Mouse (Mus musculus) left cerebral cortex, postnatal 10 days (tissue): ENCODE measurements around the gene Rhoc. TPM values are rescaled to one million over a fixed set of nuclear protein-coding genes. Genes with fewer than 3 reads are reported as not detected.

Experiments used
- DNase-seq, 2 experiments: peaks; one replicate each; pipeline ENCODE4 v3.0.0; 2021 to 2022; ENCODE audit warnings: low spot score in 2 of 2, mixed read lengths in 1 of 2; ENCODE audit errors: extremely low spot score in 1 of 2
- intact Hi-C: fragments of 180-260 bp; cut with DNase I; formaldehyde crosslinking; loops from one replicate; pipeline ENCODE4 v1.15.1; 2025
- total RNA-seq, 2 experiments: library from RNA; stranded (reverse); gene quantifications; 2 replicates each; pipeline ENCODE4 v1.2.3; 2021

Gene Rhoc
- total RNA-seq, 2 experiments from 2014 or later = 38.5 to 39.0 TPM

DNA sequence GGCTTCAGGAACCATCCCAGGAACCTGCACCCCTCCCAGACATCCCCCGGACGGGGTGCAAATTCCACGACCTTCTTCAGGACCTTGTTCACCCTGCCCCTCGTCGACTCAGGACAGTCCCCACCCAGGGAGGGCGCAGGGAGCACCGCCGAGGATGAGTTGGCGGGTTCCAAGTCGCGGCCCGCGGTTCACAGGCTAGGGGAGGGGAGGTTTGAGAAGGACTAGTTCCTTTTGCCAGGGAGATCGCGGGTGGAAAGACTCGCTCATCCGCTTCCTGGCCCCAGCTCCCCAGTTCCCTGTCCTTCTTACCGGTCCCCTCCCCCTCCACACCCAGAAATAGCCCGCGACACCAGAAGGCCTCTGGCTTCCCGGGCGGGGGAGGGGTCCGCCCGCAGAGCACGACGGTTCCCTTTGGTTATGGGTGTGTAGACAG lies 6.7 kb upstream of the Rhoc start, which contains the start of gene Fam19a3:
TSS of gene Fam19a3 (minus strand) at position 370 of the 433 bp plus-strand sequence.
- DNase-seq = peak in 1 of 2 experiments; percentile 56
- intact Hi-C loops = loop anchor here (2.0 to 5.0 kb wide), 2 partner anchors 67 to 81 kb away; partner anchors contain the start of genes Capza1 and St7l

DNA sequence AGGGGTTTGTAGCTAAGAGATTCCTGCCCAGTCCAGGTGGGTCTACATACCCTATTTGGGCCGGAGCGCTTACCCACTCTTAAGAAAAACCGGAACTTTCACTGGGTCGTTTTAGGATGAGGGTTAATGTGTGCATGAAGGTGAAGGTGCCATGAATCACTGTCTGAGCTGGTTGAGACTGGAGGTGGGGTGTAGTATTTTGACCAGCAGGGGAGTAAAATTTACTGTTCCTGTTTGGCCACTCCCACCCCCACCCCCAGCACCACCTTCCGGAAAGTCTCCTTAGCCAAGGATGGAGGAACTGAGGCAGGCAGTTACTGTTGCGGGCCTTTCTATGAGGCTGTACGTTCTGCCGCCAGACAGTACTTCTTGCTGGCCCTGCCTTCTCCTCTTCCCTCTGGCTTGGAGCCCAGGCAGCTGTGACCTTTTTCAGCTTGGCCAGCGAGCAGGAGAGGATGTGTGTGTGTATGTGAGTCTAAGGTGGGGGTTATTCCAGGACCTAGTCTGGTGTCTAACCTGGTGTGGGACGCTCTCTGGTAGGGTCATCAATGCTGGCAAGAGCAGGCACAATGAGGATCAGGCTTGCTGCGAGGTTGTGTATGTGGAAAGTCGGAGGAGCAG lies 6.0 kb upstream of the Rhoc start:
- intact Hi-C loops = loop anchor here (5.0 kb wide), 1 partner anchor 80 kb away; the partner anchor contains the start of genes Capza1 and St7l
- DNase-seq = peak in 1 of 2 experiments; percentile 78

DNA sequence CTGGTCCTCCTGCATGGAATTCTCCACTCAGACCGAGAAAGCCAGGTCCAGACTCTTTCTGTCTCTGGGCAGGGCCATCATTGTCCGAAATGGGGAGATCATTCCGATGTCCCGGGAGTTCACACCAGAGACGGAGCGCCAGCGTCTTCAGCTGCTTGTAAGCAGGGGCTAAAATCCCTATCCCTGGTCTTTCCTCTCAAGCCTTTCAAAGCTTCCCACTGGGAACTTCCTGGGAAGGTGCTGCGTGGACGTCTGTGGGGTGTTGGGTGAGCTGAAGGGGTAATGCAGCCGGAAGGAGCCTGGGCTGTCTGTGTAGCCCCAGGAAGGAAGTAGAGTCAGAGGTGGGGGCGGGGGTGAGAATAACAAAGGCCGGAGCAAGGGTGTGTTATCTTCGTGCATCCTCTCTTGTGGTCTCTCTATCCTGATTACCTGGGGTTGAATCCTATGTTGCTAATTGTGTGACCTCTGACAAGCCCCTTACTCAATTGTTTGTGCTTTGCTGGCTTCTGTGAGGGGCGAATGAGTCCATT lies 4.1 kb upstream of the Rhoc start:
- peak in 1 of 2 experiments; percentile 33 for DNase-seq
- intact Hi-C loops = loop anchor here (5.0 kb wide), 1 partner anchor 78 kb away; the partner anchor contains the start of genes Capza1 and St7l

DNA sequence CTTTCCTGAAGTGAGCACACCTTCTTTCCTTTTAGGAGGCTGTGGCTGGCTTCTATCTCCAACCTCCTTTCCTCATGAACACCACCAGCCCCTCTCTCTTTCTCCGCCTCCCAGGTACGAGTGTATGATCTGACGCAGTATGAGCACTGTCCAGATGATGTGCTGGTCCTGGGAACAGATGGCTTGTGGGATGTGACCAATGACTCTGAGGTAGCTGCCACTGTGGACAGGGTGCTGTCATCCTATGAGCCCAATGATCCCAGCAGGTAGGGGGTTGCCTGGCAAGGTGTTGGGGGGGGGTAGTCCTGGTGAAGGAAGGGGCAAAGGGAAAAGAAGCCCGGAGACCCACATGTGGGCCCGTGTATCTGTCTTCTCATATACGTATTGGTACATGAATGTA lies 2.9 kb upstream of the Rhoc start:
- DNase-seq = no peak
- intact Hi-C loops = no loop called here

DNA sequence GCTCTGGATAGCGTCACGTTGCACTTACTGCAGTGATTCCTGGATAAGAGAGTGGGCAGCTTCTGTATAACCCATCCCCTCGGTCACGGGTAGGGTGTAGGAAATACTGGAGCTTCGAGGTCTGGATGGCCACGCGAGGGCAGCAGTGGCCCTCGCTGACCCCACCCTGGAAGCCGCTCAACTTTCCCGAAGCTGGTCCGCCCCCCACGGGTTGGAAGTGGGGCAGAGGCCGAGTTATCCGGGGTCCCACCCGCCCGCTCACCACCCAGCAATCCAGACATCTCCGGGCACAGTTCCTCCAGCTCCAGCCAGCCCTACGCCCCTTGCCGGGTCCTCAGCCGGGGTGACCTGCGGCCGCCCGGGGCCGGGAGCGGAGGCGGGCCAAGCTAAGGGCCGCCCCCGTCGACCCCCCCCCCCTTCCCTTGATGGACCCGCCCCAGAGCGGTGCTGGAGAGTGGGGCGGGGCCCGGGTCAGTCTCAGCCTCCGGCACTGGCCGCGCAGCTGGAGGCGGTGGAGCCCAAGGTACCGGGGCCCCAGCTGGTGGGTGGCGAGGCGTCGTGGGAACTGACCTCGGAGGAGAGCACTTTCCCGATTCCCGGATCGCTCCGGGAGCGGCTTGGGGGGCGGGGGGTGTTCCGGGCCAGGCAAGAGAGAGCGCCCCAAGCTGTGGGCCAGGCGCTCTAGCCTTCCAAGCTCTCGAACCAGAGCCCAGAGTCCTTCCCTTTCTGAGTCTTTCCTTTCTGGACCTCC lies 561 bp downstream of the Rhoc start:
- peak in 1 of 2 experiments; percentile 91 for DNase-seq
- intact Hi-C loops = no loop called here

DNA sequence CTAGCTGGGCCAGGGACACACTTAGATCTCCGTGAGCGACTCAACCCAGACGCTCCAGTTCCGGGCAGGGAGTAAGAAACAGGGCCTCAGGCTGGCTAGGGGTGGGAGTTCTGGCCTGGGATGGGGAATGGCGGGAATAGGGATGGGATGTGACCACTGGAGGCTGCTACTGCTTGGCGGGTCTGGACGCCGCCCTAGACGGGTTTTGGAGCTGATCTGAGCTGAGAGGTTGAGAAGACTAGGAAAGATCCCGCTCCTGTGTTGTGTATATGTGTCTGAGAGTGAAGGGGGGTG lies 1.1 kb downstream of the Rhoc start:
- DNase-seq = no peak

DNA sequence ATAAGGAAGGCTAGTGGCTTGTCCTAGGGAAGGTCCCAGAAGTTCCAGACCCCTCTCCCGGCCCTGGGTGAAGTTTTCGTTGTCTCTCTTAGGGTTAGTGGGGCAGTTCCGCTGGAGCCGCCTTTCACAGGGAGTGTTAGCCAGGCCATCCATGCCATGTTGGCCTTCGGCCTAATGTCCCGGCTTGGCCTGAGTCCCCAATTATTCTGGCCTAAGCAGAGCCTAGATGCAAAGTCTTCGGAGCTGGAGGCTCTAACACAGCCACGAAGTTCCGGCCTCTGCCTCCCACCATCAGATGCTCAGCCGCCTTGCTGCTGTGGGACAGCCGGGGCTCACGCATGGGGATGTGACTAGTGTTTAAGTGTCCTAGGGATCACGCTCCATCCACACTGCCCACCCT lies 1.6 kb downstream of the Rhoc start:
- no peak for DNase-seq
- intact Hi-C loops = no loop called here

More for the DNA sequence above, 1.1 kb downstream of the Rhoc start:
- intact Hi-C loops = no loop called here

DNA sequence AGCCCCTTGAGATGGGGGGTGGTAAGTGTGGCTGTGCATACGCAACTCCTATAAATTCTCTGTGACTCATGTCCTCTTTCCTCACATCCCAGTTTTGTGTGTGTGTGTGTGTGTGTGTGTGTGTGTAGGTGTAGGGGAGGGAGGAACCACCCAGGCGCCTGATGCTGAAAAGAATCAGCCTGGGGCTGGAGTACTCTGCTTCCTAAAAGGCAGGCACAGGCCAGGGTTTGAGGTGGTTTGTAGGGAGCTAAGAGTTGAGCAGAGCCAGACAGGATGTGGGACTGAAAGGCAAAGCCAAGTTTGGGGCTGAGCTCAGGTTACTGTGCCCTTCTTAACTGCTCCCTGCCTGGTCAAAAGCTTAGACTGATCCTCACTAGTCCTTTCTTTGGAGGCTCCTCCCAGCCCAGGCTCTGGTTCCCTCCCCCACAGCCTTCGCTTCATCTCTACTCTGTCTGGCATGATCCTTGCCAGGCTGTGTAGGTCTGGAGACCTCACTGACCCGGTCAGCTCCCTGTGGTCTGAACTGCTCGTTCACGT lies 2.3 kb downstream of the Rhoc start:
- intact Hi-C loops = no loop called here
- DNase-seq = peak in 1 of 2 experiments; percentile 65

DNA sequence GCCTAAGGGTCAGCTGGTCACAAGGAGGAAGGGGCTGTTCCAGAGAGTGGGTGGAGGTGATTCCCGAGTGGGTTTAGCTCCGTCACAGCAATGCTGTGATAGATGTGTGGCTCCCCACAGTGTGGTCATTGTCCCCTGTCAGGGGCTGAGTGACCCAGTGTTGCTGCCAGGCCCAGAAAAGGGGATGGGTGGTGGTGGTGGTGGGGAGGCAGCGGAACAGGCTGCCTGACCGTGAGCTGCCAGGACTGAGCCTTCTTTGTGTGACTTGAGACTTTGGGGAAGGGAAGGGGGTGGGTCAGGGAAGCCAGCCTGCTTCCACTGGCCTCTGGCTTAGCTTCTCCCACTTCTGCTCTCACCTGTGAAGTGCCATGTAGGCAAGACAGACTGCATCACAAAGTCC lies 2.8 kb downstream of the Rhoc start:
- intact Hi-C loops = no loop called here
- DNase-seq = peak in 1 of 2 experiments; percentile 54

DNA sequence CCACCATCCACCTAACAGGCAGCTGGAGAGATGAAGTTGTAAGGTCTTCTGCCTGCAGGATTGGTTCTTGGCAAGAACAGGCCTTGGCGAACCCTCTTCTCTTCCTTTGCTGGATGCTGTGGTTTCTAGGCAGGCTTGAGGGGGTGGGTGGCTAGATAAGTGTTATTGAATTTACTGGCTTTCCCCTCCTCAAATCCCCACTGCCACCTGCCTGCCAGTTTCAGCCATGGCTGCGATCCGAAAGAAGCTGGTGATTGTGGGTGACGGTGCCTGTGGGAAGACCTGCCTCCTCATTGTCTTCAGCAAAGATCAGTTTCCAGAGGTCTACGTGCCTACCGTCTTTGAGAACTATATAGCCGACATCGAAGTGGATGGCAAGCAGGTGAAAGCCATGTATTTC lies 3.5 kb downstream of the Rhoc start:
- intact Hi-C loops = no loop called here

DNA sequence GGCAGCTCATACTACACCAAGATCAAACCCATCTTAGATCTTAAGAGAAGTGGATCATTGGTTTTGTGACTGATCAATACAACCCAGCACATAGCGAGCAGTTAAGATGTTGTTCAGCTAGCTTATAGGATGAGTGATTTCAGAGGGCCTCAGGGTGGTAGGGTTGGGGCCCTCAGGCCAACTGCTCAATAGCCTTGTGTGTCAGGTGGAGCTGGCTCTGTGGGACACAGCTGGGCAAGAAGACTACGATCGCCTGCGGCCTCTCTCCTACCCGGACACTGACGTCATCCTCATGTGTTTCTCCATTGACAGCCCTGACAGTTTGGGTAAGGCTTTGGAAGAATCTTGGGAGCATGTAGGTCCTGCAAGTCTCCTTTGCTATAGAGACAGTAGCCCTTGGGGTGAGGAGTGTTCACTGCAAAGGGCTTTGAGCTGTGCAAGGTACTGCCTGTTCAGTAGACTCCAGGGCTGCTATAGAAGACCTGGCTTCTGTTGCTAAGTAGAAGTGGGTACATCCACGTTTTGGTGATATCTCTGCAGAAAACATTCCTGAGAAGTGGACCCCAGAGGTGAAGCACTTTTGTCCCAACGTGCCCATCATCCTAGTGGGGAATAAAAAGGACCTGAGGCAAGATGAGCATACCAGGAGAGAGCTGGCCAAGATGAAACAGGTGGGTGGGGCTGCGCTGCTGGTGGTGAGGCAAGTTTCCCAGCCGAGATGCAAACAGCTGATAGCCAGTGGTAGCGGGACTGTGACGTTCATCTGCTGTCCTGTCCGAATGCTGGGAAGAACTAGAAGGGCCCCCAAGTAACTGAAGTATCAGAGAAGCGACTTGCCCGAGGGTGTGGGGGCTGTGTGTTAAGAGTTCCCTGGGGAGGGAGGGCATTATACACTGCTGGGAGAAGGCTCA lies 4.4 kb downstream of the Rhoc start:
- DNase-seq = peak in 1 of 2 experiments; percentile 41
- intact Hi-C loops = no loop called here

More for the DNA sequence above, 3.5 kb downstream of the Rhoc start:
- no peak for DNase-seq

DNA sequence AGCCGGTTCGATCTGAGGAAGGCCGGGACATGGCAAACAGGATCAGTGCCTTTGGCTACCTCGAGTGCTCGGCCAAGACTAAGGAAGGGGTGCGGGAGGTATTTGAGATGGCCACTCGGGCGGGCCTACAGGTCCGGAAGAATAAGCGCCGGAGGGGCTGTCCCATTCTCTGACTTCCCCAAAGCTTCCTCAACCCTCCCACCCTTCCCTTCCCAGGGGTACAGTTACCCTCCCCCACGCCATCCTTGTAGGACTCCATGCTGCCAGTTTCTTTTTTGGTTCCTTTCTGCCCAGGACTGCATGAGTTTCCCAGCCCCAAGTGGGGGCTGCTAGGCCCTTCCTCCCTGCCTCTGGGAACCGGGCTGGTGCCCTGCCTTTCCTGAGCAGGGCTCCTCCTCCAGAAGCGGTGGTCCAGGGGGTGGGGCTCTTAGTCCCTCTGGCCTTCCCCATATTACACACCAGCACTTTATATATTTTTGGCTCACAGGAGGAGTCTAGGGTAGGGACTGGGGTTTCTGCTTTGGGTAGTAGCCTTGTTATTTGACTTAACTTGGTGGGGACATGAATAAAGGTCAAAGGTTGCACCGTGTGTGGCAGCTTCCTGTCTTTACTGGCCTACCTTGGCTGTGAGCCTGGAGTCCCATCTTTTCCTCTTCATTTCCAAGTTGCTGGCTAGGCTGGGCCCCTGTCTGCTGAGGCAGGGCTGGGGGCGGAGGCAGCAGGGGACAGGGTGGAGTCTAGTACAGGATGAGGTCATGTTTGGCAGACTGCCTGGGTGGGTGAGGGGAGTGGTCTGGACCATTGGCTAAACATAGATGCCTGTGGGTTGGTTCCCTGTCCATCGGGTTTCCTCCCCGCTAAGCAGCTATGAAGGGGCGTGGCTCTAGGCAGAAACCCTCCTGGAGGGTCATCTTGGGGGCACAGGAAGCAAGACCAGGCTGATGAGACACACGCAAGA lies 6.0 kb downstream of the Rhoc start:
- DNase-seq = peak; percentile 74 to 96
- intact Hi-C loops = no loop called here

DNA sequence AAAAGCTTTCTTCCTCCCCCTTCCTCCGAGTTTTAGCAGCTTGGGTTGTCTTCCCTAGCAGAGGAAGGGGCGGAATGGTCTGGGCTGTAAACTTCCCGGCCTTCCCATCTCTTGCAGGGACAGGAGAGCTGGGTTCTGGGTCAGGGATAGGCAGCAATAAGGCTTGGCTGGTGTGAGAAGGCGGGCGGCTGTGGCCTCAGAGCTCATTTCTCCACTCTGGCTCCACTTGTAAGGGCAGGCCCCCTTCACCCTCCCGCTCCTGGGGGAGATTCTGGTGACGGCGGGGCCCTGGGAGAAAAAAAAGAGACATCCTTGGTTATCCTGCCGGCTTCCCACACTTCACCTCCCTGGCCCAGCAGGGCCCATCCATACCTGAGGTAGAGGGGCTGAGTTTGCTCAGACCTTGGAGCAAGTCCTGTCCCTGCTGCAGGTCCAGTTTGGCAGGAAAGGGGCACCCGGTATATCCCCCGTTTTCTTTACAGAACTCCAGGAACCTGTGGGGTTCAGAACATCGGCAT lies 6.8 kb downstream of the Rhoc start:
- peak in 1 of 2 experiments; percentile 27 for DNase-seq
- intact Hi-C loops = no loop called here

DNA sequence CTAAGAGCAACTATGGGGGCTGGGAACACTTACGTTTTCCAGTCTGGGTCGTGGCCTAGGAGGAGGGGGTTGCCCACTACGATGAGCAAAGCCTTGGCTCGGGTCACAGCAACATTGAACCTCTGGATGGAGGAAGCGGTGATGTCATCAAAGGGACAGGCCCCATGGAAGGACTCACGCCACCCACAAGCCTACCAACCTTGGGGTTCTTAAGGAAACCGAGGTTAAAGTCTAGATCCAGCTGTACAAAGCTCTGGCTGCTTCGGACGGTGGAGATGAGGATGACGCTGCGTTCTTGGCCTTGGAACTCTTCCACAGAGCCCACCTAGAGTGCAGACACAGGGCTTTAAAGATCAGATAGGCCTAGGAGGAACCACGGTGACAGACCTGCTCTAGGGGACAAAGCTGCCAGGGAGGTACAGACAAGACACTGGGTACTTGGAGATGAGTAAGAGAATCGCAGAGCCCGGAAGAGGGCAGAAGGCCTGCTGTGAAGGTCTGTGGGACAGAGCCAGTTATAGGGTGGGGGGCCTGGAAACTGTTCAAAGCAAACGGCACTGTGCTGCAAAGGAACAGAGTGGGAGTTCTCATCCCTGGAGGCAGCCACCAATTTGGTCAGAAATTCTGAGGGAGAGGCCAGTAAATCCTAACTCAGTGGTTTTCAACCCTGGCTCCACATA lies 7.6 kb downstream of the Rhoc start:
- peak in 1 of 2 experiments; percentile 24 for DNase-seq
- intact Hi-C loops = no loop called here

DNA sequence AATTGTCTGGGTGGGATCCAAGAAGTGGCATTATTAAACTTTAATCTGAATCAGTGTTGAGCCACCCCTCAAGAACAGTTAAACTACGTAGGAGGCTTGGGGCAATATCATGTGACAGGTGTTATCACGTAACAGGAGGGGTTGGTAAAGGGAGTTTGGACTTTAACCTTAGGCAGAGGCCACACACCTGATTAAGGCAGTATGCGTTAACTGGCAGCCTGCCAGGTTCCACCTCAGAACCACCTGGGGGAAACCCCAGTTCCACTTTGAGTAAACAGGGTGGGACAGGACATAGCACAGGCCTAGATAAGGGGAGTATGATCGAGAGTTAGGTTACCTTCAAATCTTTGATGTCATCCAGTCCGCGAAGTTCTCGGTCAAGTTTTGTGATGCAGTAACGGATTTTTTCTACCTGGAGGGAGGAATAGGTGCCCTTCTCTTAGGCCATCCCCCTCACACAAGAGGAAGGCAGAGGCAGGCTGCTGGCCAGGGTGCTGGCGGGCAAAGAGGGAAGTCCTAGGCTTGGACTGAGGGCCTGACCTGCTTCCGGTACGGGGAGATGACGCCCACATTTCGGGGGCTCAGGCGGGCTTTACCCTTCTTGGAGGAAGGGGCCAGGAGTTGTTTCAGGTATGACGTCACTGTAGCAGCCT lies 8.4 kb downstream of the Rhoc start:
- peak in 1 of 2 experiments; percentile 37 for DNase-seq
- intact Hi-C loops = no loop called here

DNA sequence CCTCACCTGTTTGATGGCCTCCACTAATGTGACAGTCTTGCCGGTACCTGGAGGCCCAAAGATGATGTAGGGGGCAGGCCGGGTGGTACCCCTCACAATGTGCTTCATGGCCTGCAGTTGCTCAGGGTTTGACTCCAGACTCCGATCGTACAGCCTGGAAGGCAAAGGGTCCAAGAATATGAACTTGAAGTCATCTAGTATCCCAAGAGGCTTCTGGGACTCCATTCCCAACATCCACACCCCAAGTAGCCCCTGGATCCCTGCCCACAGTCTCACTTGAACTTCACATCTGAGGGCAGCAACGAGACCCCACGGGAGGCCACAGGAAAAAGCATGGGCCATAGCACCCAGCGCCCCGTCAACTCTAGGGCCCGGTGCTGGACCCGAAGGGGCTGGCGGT lies 12.5 kb downstream of the Rhoc start:
- no peak for DNase-seq
- intact Hi-C loops = no loop called here
